Mouse (Mus musculus): ENCODE results near the gene Slc22a28.
"Not testable (repeated sequence)": the region's sequence is repeated elsewhere in the genome, so short reads cannot be mapped to it uniquely, and the experiment has no call there.

Gene Slc22a28

GRCm38 (mm10) chr19:8131881-8132280, at the start of gene Slc22a28:
Gene Slc22a28, minus strand, starts transcription at chr19:8131982.
- not testable (repeated sequence) for DNase-seq (ENCODE audit: extremely low spot score, low spot score)

GRCm38 (mm10) chr19:8148787-8149523, 17.2 kb upstream of the Slc22a28 start:
- DNase-seq (ENCODE audit: extremely low spot score, low spot score) = no peak

GRCm38 (mm10) chr19:8142716-8143115, 10.9 kb upstream of the Slc22a28 start:
- DNase-seq (ENCODE audit: extremely low spot score, low spot score) = not testable (repeated sequence)

- not testable (repeated sequence) for DNase-seq (ENCODE audit: extremely low spot score, low spot score)
Observed at GRCm38 (mm10) chr19:8134127-8134841, 2.5 kb upstream of the Slc22a28 start.

GRCm38 (mm10) chr19:8019904-8020349, 111.9 kb downstream of the Slc22a28 start:
- no peak for DNase-seq (ENCODE audit: extremely low spot score, low spot score)

- DNase-seq (ENCODE audit: extremely low spot score, low spot score) = not testable (repeated sequence)
Observed at GRCm38 (mm10) chr19:8019329-8019851, 112.4 kb downstream of the Slc22a28 start.

GRCm38 (mm10) chr19:8018535-8018934, 113.2 kb downstream of the Slc22a28 start:
- DNase-seq (ENCODE audit: extremely low spot score, low spot score) = not testable (repeated sequence)

All from neural tube, embryonic 10.5 days (tissue).